Mouse (Mus musculus) cerebellum, postnatal 10 days (tissue): ENCODE results near the gene Zbtb9.

Source experiments
- DNase-seq, 2 experiments: peaks; one replicate each; pipeline ENCODE4 v3.0.0; 2021; ENCODE audit warnings: mixed read lengths in 2 of 2

Zbtb9 gene

GRCm38 (mm10) chr17:26947231-26948100 is 25.5 kb upstream of the Zbtb9 start:
- DNase-seq: peak in 1 of 2 experiments; percentile 32

- peak; percentile 73 to 77 for DNase-seq
These were observed 24.5 kb upstream of the Zbtb9 start for GRCm38 (mm10) chr17:26948316-26949050.

- peak; percentile 36 to 54 for DNase-seq
These were observed 23.9 kb upstream of the Zbtb9 start for GRCm38 (mm10) chr17:26949051-26949577.

- DNase-seq: peak in 1 of 2 experiments; percentile 17
These were observed 23.1 kb upstream of the Zbtb9 start for GRCm38 (mm10) chr17:26949866-26950265.

- DNase-seq: peak in 1 of 2 experiments; percentile 5
These were observed 22.2 kb upstream of the Zbtb9 start for GRCm38 (mm10) chr17:26950560-26951288.

GRCm38 (mm10) chr17:26951406-26951805 is 21.6 kb upstream of the Zbtb9 start:
- peak; percentile 85 to 89 for DNase-seq

- DNase-seq: peak in 1 of 2 experiments; percentile 22
These were observed 20.8 kb upstream of the Zbtb9 start for GRCm38 (mm10) chr17:26951952-26952877.

GRCm38 (mm10) chr17:26953201-26953600 is 19.8 kb upstream of the Zbtb9 start:
- DNase-seq: no peak

- no peak for DNase-seq
These were observed 19.2 kb upstream of the Zbtb9 start for GRCm38 (mm10) chr17:26953726-26954125.

GRCm38 (mm10) chr17:26956309-26956708 is 16.7 kb upstream of the Zbtb9 start:
- DNase-seq: no peak

- peak in 1 of 2 experiments; percentile 4 for DNase-seq
These were observed 16.1 kb upstream of the Zbtb9 start for GRCm38 (mm10) chr17:26956895-26957294.

- DNase-seq: peak in 1 of 2 experiments; percentile 9
These were observed 15.1 kb upstream of the Zbtb9 start for GRCm38 (mm10) chr17:26957872-26958271.

GRCm38 (mm10) chr17:26958880-26959279 is 14.1 kb upstream of the Zbtb9 start:
- peak in 1 of 2 experiments; percentile 6 for DNase-seq

GRCm38 (mm10) chr17:26959815-26960214 is 13.2 kb upstream of the Zbtb9 start:
- DNase-seq: no peak

- peak; percentile 65 to 73 for DNase-seq
These were observed 11.3 kb upstream of the Zbtb9 start for GRCm38 (mm10) chr17:26961572-26962240.

- DNase-seq: no peak
These were observed 6.0 kb upstream of the Zbtb9 start for GRCm38 (mm10) chr17:26966993-26967392.

GRCm38 (mm10) chr17:26967477-26967876 is 5.5 kb upstream of the Zbtb9 start:
- DNase-seq: no peak

GRCm38 (mm10) chr17:26968200-26968611 is 4.8 kb upstream of the Zbtb9 start:
- no peak for DNase-seq

GRCm38 (mm10) chr17:26969257-26969656 is 3.7 kb upstream of the Zbtb9 start:
- DNase-seq: no peak

GRCm38 (mm10) chr17:26970221-26970620 is 2.7 kb upstream of the Zbtb9 start:
- DNase-seq: no peak
